Mouse (Mus musculus): ENCODE results near the gene Ccnb1ip1.
"Not testable (repeated sequence)": the region's sequence is repeated elsewhere in the genome, so short reads cannot be mapped to it uniquely, and the experiment has no call there.

Gene Ccnb1ip1

DNA sequence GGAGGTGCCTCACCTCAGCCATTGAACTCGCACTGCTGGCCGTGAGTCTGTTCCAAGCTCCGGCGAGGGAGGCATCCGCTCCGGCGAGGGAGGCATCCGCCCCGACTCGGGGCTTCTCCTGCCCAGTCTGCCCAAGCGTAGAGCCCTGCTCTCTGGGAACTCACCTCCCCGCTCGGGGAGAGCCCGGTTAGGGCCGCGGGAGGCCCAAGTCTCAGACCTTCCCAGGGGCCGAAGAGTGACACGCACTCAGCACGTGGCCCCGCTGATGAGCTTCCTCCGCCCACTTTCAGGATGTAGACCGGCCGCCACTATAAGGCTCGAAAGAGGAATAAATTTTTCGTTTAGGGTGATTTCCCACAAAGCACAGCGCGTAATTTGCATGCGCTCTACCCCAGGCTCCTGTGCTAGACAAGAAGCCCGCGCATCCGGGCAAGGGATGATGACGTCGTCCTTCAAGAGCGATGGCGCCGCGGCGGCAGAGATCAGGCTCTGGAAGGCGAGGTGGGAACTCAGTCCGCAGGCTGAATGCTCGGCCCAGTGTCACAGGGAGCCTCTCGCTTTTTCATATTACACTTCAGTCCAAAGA, at the start of gene Ccnb1ip1, which contains the start of gene Parp2:
TSS of gene Ccnb1ip1 (minus strand) at position 246 of the 586 bp plus-strand sequence.
TSS of gene Parp2 (plus strand) at position 355 of the 586 bp plus-strand sequence.
- in situ Hi-C loops (cut with MboI; ENCODE audit: low sequenced_read_pairs) = no loop called here

DNA sequence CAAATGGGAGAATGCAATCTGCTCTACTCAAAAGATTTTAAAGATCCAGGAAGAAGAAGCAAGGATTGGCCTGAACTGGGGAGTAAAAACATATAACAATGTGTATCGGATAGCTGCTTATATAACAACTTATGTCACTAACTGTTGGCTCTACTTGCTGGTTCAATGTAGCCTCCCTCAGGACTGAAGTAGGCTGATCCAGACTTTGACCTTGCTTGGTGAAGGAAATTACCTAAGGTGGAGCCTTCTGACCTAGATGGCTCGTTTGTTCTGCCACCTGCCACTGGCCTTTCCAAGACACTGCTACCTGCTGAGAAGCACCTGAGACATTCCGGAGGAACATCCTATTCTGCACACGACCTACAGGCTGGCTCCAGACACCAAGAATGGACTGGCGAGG, 48.3 kb upstream of the Ccnb1ip1 start:
- in situ Hi-C loops (cut with MboI; ENCODE audit: low sequenced_read_pairs) = no loop called here

DNA sequence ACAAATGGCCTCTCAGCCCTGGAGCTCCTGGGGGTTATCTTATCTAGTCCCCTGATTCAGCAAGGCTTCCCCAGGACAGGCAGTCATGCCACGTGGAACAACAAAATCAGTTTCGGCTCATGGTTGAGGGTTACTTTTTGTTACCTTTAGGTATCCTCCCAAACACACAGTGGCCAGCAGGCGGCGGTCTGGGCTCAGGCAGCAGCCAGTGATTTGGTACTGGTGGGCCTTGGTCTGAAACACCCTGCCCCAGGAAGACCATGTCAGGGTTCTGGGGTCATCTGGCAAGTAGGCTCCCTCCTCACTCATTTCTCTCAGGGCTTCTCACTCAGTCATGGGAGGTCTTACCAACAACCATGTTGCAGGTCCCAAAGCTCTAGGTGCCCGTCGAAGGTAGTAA, 29.7 kb upstream of the Ccnb1ip1 start:
- in situ Hi-C loops (cut with MboI; ENCODE audit: low sequenced_read_pairs) = no loop called here

DNA sequence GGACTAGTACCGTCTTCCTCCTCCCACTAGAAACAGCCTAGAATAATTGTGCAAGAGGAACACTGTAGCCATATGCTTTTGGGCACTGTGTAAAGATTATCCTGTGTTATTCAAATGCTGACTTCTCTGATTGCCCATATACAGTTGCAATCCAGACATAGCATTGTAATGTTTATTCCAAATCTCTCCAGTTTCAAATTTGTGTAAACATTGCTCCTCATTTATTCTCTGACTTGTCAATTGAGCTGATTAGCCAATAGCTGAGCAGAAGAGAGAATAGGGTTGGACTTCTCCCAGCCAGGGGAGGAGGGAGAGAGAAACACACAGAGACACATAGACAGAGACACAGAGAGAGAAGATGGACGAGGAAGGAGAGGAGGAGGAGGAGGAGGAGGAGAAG, 26.9 kb upstream of the Ccnb1ip1 start:
- in situ Hi-C loops (cut with MboI; ENCODE audit: low sequenced_read_pairs) = no loop called here

- in situ Hi-C loops (cut with MboI; ENCODE audit: low sequenced_read_pairs) = no loop called here
Observed at GRCm38 (mm10) chr14:50833964-50834363, 26.4 kb upstream of the Ccnb1ip1 start.

DNA sequence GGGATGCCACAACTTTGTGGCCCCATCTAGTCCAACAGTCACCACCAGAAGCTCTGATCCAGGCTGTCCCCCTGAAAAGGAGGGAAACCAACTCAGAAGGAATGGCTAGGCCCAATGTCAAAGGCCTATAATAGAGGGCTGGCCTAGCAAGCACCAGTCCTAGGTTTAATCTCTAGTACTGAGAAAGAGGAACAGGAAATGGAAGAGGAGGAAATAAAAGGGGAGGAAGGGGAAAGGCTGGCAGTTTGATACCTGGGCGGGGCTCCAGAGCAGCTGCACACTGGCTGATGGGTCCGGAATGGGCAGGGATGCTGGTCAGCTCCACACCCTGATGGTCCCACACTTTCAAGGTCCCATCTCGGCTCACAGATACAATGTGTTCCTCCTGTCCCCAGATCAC, 22.3 kb upstream of the Ccnb1ip1 start:
- in situ Hi-C loops (cut with MboI; ENCODE audit: low sequenced_read_pairs) = no loop called here

DNA sequence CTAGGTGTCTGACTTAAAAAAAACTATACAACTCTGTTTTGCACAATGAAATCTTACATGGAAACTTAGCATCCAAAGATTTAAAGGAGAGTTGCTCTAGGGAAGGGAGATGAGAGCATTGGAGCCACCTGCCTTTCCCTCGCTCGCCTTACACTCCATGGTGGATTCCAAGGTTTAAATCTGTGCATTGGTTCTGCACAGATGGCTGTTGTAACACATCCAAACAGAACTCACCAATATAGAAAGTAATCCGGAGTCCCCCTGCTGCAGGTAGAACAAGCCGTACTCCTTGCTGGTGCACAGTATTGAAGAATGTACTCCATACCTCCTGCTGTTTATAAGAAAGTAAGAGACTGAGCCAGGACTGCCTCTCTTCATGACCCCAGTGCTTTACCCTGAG, 19.0 kb upstream of the Ccnb1ip1 start:
- in situ Hi-C loops (cut with MboI; ENCODE audit: low sequenced_read_pairs) = no loop called here

DNA sequence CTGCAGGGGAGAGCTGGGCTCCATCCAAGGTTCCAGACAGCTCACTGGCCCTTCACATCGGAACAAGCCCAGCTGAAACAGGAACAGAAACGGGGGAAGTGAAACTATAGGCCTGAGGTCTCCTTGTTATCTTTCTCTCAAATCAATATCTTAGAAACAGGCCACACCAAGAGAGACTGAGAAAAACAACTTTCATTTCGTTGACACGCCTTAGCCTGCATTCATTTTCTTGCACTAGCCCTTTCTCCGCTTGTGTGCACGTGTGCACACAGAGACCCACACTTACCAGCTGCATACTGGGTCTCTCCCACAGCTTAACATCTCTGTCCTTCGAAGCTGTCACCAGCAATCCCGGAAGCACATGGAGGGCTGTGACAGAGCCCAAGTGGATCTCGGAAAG, 16.7 kb upstream of the Ccnb1ip1 start:
- in situ Hi-C loops (cut with MboI; ENCODE audit: low sequenced_read_pairs) = no loop called here

DNA sequence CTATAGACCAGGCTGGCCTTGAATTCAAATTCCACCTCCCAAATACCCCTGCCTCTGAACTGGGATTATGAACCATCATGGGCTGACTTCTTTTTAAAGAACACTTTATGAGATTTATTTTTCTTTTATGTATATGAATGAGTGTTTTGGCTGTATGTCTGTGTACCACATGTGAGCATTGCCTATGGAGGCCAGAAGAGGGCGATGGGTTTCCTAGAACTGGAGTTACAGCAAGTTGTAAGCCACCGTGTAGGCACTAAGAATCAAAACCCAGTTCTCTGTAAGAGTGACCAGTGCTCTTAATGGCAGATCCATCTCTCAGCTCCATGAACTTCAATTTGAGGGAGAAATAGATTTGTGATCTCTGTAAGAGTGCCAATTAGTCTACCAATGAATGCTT, 15.7 kb upstream of the Ccnb1ip1 start:
- in situ Hi-C loops (cut with MboI; ENCODE audit: low sequenced_read_pairs) = no loop called here

DNA sequence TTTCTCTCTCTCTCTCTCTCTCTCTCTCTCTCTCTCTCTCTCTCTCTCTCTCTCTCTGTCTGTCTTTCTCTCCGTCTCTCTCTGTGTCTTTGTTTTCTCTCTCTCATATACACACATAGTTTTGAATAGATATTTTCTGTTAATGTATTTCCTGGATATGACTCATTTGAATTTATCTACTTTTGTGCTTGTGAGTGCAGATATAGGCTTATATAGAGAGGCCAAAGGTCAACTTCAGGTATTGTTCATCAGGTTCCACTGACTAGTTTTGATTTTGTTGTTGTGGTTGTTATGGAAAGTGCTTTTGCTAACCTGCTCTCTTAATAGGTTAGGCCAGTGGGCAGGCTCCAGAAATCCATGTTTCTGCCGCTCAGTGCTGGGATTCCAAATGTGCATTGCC, 5.5 kb upstream of the Ccnb1ip1 start:
- in situ Hi-C loops (cut with MboI; ENCODE audit: low sequenced_read_pairs) = no loop called here

GRCm38 (mm10) chr14:50806469-50806868, 1.1 kb downstream of the Ccnb1ip1 start:
- in situ Hi-C loops (cut with MboI; ENCODE audit: low sequenced_read_pairs) = not testable (repeated sequence)

- in situ Hi-C loops (cut with MboI; ENCODE audit: low sequenced_read_pairs) = loop anchor here (5.0 kb wide), 1 partner anchor 263 kb away; no protein-coding TSS in a partner anchor
Observed at GRCm38 (mm10) chr14:50804683-50805082, 2.8 kb downstream of the Ccnb1ip1 start.

DNA sequence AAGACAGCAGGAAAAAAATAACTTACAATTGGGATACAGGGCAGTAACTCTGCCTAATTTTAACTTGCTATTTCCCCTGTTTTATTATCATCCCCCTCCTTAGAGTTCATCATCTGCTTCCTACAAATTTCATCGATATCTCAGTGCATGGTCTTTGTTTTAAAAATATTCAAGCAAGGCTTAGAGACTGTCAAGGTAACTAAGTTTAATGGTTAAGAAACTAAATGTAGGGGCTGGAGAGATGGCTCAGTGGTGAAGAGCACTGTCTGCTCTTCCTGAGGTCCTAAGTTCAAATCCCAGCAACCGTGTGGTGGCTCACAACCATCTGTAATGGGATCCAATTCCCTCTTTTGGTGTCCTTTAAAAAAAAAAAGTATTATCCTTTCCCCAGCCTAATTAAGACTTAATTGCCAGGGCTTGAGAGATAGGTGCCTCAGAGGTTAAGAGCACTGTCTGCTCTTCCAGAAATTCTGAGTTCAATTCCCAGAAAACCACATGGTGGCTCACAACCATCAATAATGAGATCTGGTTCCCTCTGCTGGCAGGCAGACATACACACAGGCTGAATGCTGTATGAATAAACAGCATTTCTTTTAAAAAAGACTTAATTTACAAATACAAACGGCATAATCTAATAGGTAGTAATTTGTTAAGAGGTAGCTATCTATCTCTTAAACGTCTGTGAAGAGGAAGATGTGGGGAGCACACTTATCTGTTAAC, 4.5 kb downstream of the Ccnb1ip1 start:
- in situ Hi-C loops (cut with MboI; ENCODE audit: low sequenced_read_pairs) = loop anchor here (5.0 kb wide), 1 partner anchor 264 kb away; no protein-coding TSS in a partner anchor

GRCm38 (mm10) chr14:50802441-50802840, 5.1 kb downstream of the Ccnb1ip1 start:
- in situ Hi-C loops (cut with MboI; ENCODE audit: low sequenced_read_pairs) = loop anchor here (5.0 kb wide), 1 partner anchor 265 kb away; no protein-coding TSS in a partner anchor

DNA sequence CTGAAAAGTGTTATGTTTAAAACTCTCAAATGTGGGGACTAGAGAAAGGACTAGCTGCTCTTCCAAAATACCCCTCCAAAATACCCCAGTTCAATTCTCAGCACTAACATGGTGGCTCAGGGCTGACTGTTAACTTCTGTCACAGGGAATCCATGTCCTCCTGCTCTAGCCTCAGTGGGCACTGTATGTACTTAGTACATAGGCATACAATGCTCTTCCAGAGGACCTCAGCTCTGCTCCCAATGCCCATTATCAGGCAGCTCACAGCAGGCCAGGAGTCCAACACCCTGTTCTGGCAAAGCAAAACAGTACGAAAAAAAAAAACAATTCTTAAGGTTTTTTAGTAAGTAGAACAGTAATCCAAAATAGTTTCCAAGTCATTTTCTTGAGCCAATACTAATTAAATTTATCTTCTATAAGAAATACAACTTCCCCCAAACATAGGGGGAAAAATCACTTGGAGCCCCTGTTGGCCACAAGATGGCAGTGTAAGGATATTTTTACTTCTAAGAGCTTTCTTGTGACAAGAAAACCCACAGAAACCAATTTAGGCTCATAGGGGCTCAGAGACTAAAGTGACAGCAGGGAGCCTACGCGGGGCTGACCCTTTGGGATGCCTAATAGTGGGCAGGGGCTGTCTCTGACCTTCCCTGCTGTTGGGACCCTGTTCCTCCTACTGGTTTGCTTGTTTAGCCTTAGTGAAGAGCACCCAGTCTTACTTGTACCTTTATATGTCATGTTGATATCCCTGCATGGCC, 7.9 kb downstream of the Ccnb1ip1 start:
- in situ Hi-C loops (cut with MboI; ENCODE audit: low sequenced_read_pairs) = loop anchor here (5.0 kb wide), 1 partner anchor 268 kb away; no protein-coding TSS in a partner anchor

- in situ Hi-C loops (cut with MboI; ENCODE audit: low sequenced_read_pairs) = no loop called here
Observed at GRCm38 (mm10) chr14:50798512-50798911, 9.0 kb downstream of the Ccnb1ip1 start.

DNA sequence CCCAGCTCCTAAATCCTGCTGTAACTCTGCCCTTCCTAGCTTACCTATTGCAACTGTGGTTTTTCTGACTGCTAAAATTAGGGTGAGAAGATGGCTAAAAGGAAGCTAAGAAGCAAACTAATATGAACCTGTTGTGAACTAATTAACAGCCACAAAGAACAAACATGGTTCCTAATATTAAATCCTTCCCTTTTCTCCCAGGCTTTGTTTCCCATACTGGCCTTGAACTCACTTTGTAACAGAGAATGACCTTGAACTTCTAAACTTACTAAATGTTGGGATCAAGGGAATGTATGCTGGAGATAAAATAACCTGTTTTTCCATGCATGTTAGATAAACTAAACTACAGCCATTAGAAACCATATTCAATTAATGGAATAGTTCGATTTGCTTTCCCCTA, 11.1 kb downstream of the Ccnb1ip1 start:
- in situ Hi-C loops (cut with MboI; ENCODE audit: low sequenced_read_pairs) = no loop called here

GRCm38 (mm10) chr14:50795965-50796364, 11.6 kb downstream of the Ccnb1ip1 start:
- in situ Hi-C loops (cut with MboI; ENCODE audit: low sequenced_read_pairs) = no loop called here

GRCm38 (mm10) chr14:50795261-50795935, 12.1 kb downstream of the Ccnb1ip1 start:
- in situ Hi-C loops (cut with MboI; ENCODE audit: low sequenced_read_pairs) = no loop called here

- in situ Hi-C loops (cut with MboI; ENCODE audit: low sequenced_read_pairs) = no loop called here
Observed at GRCm38 (mm10) chr14:50788157-50788556, 19.4 kb downstream of the Ccnb1ip1 start.

- in situ Hi-C loops (cut with MboI; ENCODE audit: low sequenced_read_pairs) = no loop called here
Observed at GRCm38 (mm10) chr14:50785251-50785637, 22.3 kb downstream of the Ccnb1ip1 start, which contains the start of gene Ttc5. Gene Ttc5, minus strand, starts transcription at chr14:50785519.
